Mouse (Mus musculus) spleen, adult 18-20 months (tissue): ENCODE results near the gene Lsg1.

ENCODE experiments used
- DNase-seq, 2 experiments: peaks; one replicate each; pipeline ENCODE4 v3.0.0; 2022; ENCODE audit warnings: mixed read lengths in 2 of 2

Lsg1 gene

DNA sequence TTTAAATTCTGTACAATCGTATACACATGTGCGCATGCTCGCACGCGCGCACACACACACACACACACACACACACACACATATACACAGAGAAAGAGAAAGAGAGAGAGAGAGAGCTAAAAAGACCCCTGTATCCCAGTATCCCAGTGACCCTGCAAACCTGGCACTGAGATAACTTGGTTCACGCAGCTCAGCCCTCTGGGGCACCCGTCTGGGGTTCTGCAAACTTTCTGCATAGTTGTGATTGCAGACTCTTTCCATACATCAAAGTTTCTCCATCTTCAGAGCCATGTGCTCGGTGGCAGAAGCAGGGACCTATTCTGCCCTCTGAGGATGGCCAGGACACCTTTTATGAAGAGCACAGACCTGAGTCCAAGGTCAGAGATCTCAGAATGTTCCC is 70.4 kb downstream of the Lsg1 start:
- no peak for DNase-seq

DNA sequence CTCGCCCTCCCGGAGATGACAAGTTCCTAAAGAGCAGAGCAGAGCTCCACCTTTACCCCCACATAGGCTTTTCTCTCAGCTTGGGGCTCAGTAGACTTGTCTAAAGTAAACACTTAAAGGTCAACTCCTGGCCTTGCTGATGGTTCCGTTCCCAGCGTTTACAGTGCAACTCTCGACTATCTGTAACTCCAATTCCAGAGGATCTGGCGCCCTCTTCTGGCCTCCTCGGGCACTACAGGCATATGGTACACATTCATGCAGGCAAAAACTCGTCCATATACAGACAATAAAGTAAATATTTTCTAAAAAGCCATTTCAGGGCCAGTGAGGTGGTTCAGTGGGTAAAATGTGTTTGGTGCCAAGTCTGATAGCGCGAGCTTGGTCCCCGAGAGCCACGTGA is 72.0 kb downstream of the Lsg1 start:
- no peak for DNase-seq

DNA sequence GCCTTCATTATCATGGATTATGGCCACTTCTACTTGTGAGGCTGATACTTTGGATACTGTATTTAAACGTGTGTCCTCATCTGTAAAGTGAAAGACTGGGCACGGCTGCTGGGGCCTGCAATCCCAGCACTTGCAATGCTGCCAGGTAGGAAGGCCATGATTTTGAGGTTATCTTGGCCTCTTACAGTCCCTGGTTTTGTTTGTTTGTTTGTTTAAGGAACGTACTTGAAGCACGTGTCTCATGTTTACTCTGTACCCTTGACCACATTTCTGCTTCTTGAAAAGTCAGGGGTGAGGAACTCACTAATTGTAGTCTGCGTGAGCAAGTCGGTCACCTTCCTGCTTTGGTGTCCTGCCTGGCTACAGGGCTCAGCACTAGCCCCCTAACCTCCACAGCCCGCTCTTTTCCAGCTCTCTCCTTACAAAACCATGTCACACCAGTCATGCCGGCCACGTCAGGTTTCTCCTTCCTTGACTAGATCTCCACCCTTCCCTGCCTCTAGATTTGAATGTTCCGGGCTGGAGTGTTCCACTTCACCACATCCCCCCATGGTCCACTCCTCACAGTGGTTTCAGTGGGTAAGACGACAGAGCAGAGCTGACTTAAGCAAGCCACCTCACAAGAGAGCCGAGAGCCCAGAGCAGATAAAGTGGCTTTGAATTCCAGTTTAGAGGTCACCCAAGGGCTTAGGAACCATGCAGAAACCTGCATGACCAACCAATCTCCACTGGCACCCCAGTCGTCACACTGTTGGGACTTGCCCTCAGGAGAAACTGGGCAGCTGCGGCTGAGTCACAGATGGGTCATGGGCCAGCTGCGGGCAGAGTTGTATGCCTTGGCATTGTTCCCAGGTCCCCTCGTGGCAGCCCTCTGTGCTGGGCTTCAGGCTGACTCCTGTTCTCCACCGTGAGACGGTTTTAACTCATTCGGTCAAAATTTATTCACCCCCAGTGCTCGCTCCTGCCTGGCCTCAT is 74.1 kb downstream of the Lsg1 start:
- DNase-seq: no peak

DNA sequence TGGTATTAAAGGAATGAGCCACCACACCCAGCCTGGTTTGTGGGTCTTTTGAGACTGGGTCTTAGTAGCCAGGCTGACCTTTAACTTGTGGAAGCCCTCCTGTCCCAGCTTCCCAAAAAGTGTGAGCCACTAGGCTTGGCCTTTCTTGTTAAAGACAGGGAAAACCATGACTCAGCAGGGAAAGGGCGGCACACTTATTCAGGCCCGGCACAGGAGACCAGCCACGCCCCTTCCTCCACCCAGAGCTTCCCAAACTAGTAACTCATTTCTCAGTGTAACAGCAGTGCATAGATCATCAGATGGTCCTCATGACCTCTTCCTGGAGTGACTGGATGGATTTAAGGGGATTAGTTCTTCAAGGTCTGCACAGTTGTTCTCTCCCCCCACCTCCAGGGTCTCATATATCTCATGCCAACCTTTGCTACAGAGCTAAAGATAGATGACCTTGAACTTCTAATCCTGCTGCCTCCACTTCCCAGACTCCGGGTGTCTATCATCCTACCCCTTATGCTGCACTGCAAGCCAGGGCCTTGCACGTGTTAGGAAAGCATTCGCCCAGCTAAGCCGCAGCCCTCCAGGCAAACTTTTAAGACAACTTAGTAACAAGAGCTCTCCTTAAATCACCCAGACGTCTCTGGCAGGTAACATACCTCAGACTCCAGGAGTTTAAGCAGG is 74.9 kb downstream of the Lsg1 start:
- no peak for DNase-seq

DNA sequence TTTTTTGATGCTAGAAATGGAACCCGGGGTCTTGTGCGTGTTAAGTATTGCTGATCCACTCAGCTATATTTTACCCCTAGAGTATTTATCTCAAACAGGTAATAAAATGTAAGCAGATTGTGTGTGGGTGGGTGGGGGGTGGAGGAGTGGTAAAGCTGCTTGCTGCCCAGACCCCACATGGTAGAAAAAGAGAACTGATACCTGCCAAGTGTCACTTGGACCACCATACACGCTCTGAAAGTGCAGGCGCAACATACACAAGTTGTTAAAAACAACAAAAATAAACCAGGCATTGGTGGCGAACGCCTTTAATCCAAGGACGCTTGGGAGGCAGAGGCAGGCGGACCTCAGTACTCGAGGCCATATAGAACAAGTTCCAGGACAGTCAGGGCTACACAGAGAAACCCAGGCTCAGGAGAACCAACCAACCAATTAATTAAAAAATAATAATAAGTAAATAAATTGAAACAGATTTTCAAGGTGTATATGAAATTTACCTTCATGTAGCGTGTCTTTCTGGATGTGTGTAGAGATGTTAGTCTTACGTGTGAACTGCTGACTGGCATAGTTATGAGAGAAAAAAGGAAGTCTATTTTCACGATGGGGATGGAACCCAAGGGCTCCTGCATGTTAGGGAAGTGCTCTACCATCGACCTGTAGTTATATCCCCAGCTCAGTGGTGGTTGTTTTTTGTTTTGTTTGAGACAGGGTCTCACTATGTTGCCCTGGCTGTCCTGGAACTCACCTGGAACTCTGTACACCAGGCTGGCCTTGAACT is 75.6 kb downstream of the Lsg1 start:
- DNase-seq: no peak

DNA sequence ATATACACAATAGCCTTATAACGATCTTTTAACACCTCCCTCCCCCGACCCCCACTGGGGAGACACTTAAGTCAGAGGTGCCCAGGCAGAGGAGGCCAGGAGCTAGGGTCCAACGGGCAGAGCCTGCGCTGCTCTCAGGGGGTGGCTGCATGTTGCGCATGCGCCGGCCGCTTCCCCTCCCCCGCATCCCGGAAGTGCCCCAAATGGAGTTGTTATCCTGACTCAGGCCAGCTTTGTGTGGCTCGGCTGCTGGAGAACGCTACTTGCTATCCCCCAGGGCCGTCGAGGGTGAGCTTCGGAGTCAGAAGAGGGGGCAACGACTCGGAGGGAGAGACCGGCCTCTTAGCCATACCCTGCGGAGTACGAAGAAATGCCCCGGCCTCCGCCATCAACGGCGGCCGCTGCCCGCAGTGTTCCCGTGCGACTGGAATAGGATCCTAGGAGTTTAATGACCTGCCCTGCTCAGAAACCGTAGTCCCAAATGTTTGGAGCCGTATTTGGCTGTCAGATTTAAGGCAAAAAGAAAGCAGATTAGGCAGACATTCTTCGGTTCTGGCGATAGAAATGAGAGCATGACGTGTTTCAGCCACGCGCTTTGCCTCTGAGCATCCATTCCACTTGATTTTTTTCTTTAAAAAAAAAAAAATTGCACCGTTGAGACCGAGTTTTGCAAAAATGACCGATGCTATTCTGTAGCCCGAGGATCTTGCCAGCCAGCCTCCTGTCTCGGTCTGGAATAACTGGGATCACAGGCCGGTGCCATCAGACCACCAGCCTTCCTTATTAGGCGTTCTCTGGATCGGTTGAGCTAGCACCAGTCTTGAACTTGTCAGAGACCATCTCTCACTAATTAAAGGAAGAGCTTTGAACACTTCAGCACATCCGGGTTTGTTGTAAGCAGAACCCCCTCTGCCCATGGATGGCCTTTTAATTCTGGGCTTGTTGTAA is 76.6 kb downstream of the Lsg1 start:
- DNase-seq: peak; percentile 82 to 88
